Mouse (Mus musculus) urinary bladder, postnatal 4 days (tissue): Measurements from ENCODE around the gene Snx8.
"Not testable (repeated sequence)": the region's sequence is repeated elsewhere in the genome, so short reads cannot be mapped to it uniquely, and the experiment has no call there.

ENCODE experiments used
- DNase-seq, 2 experiments: peaks; one replicate each; pipeline ENCODE4 v3.0.0; 2021 to 2022; ENCODE audit warnings: low spot score in 2 of 2

Gene Snx8

DNA sequence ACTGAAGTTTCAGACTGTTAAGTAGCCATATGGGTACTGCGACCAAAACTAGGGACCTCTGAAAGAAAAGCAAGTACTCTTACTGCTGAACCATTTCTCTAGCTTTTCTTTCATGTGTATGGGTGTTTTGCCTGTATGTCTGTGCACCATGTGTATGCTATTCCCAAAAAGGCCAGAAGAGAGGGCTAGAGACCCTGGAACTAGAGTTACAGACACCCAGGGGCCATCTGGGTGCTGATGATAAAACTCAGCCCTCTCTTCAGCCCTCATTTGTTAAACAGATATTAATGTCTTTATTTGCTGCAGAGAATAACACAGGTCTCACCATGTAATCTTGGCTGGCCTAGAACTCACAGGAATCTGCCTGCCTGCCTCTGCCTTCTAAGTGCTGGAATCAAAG is 4.6 kb downstream of the Snx8 start:
- no peak for DNase-seq

DNA sequence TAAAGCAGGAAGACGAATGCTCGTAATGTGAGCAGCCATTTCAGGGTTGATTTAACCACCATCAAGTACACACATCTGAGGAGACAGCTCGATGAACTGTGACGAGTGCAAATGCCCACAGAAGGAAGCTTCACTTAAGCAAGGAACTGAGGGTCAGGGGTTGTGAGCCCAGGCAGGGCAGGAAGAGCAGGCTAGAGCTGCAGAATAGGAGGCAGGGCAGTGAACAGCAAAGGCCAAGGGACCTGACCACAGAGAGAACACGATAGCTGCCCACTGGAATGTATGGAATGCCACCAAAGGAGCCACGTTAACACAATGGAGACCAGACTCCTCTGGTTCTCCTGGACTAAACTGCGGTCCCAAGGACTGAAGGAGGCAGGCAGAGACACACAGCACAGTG is 5.5 kb downstream of the Snx8 start:
- DNase-seq: no peak

DNA sequence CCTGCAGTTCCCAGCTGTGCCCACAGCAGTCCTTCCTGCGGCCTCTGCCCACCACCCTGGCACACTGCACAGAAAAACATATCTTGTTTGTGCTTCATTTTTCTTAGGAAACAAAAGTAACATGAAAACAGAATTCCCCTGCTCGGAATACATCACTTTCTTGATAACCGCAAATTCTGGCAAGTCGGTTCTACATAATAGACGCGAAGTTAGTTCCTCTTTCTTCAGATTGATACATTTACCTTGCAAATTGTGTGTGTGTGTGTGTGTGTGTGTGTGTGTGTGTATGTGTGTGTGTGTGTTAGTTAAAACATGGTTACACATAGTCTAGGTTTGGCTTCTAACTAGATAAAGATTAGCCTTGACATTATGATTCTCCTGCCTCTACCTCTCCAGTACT is 6.4 kb downstream of the Snx8 start:
- no peak for DNase-seq

DNA sequence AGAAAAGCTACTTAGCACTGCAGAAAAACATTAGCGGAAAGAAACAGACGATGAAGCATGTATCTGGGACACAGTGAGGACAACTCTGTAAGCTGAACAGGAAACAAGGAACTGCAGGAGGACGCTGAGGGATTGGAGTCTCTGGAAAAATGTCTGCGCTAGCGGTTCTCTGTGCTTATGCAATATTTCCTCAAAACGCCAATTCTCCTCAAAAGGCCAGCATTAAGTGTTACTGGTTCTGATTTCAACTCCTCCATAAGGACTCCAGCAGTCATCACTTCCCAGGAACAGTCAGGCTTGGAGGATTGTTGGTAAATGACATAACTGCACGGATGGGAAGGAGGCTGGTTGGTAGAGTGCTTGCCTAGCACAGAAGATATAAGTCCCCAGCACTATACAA is 7.9 kb downstream of the Snx8 start:
- DNase-seq: no peak

DNA sequence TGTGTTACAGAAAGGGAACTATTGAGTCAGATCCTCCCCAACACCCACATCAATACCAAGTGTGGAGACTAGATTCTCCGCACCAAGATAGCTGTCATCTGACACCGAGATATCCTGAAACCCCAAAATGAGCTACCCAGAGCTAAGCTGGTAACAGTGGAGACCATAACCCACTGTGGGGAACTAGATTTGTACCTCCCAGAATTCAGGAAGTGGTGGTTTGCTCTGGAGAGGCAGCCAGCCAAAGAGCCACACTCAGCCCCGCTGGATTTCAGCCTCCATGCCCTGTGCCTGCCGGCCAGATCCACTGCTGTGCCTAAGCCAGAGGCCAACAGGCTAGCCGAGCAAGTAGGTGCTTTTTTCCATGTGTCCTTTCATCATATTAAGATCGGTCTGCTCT is 9.8 kb downstream of the Snx8 start:
- DNase-seq: no peak

DNA sequence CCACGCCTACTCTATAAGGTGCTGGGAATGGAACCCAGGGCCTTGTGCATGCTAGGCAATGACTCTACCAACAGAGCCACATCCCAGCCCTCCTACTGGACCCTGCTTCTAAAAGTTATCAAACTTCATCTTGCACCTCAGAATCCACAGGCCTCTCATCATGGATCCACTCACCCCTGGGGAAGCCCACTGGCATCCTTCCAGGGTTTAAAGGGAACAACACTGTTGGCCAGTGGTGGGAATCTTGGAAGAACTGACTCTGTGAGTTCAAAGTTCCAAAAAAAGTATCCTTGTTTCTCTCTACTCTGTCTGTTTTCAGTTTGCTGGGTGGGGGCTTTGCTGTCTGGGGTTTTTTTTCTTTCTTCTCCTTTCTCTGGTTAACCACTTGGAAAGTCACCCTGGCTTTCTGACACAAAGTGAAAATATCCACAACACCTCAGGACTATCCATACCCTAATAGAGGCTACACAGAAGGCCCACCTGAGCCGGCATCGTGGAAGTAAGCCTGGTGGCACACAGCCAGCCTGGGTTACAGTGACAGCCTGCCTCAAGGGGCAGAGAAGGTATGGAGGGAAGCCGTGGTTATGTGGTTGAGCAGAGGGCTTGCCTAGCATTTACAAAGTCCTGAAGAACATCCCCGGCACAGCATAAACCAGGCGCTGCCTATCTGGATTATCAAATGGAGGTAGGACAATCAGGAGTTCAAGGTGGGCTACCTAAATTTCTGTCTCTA is 10.8 kb downstream of the Snx8 start:
- no peak for DNase-seq

DNA sequence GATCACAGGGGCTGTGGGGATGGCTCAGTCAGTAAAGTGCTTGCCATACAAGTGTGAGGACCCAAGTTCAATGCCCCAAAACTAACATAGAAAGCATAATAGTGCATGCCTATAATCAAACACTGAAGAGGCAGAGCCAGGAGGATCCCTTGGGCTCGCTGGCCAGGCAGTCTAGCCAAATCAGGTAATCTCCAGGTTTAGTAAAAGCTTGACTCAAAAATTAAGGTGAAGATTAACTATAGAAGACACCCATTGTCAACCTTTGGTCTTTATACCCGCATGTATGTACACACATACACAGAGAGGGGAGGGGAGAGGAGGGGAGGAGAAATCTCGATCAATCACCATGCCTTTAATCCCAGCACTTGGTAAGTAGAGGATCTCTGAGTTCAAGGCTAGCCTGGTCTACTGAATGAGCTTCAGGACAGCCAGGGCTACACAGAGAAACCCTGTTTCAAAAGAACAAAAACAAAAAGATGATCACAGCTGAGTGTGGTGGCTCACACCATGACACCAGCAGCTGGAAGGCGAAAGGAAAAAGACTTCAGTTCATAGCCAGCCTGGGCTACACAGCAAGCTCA is 13.7 kb downstream of the Snx8 start:
- no peak for DNase-seq

DNA sequence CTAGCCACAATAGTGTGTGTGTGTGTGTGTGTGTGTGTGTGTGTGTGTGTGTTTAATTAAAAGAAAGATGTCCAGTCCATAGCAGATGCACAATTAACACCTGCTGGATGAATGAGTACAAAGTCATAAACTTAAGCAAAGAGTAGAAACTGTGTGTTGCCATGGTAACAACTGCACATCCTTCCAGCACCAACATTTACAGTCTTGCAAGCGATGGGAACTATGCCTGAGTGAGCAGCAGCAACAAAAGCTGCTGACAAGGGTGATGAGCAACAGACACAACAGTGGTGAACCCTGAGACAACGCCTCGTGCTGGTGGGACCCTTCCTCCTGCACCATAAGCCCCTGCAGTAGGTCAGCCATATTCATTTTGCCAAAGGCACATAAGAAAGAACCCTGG is 14.8 kb downstream of the Snx8 start:
- DNase-seq: no peak

DNA sequence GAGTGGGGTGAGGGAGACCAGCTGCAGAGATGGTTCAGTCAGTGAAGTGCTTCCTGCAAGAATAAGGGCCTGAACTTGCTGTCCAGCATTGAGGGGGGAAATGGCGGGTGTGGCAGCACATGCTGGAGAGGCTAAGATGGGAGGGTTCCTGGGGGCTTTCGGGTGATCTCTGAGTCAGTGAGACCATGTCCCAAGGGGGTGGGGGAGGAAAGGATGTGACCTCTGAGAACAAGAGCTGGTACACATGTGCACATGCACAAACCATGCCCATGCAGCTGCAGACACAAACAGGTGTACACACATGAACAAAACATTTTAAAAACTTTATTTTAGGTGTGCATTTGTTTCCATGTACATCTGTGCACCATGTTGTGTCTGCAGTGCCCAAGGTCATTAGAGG is 15.4 kb downstream of the Snx8 start:
- DNase-seq: no peak

DNA sequence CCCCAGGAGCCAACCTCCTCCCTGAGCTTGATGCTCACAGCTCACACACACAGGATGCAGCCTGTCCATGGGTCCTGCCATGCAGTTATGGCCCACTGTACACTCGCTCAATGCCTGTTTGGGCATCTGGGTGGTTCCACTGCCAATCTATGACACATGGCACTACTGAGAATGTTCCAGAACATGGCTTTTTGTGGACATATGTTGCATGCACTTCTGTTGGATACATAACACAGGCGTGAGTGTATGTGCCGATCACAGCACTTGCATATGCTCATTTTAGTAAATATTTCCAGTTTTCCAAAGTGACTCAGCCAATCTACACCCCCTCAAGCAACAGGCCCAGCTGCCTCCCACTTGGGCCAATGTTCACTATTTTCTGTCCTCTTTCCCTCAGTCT is 17.4 kb downstream of the Snx8 start:
- DNase-seq: no peak

DNA sequence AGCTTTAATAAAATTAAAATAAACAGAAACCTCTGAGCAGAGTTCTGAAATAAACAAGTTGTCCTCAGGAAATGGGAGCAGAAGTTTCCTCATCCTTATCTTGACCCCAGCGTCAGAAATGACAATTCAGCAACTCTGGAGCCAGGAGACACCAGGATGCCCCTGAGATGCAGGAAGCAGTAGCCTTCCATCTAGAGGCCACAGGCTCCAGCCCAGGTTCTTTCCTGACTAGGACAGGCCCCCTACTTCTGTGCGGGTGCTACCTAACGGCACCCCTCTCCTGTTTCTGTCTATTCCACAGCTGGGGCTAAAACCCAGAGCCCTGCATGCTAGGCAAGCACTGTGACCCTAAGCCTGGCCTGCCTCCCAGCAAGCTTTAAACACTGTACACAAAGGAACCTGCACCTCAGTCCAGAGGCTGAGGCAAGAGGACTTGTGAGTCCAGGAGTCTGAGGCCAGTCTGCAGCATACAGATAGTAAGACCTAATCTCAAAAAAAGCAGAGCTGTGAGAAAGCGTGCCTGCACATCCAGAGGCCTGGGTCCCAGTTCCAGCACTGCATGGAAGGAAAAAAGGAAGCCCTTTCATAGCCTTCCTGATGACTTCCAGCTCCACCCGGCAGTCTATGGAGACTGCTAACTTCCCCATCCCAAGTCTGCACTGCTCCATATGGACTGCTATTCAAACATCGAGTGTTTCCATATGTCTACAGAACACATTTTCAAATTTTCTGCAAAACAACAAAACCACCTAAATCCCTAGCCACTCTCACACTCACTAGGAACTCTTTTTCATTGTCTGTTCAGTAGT is 18.4 kb downstream of the Snx8 start:
- DNase-seq: no peak

DNA sequence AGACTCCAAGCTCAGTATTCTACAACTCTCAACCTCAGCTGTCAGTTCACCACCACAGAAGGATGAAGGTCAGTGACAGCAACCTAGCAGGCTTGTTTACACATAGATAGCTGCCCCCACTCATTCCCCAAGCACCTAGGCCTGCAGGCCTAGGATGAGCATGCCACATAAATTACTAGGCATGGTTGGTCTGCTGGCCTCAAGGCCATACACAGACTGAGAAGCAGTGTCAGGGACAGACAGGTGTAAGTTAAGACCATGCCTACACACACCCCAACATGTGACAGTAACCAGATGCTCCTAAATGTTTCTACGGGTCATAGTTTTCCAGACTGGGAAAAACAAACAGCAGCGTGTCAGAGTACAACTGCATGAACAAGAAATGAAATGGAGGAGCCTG is 19.6 kb downstream of the Snx8 start:
- DNase-seq: no peak

DNA sequence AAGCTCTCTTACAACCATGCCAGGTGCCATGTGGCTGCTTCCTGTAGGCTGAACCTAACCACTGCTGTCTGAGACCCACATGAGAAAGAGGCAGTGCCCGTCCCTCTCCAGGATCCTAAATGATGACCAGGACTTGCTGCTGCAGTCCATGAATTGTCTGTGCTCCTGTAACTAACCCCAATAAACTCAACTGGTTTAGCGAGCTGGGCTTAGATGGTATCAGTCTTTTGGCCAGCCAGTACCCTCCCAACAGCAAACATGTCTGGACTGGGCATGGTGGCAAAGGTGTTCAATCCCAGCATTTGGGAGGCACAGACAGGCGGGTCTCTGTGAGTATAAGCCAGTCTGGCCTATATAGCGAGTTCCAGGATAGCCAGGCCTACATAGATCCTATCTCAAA is 20.1 kb downstream of the Snx8 start:
- DNase-seq: no peak

DNA sequence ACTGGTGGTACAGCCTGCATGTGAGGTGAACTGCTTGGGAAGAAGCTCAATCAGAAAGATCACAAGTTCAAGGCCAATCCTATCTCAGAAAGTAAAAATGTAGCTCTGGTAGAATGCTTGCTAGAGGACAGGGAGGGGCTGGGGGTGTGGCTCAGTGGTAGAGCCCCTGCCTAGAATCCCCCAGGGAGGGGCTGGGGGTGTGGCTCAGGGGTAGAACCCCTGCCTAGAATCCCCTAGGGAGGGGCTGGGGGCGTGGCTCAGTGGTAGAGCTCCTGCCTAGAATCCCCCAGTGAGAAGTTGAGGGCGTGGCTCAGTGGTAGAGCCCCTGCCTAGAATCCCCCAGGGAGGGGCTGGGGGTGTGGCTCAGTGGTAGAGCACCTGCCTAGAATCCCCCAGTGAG is 20.9 kb downstream of the Snx8 start:
- not testable (repeated sequence) for DNase-seq

DNA sequence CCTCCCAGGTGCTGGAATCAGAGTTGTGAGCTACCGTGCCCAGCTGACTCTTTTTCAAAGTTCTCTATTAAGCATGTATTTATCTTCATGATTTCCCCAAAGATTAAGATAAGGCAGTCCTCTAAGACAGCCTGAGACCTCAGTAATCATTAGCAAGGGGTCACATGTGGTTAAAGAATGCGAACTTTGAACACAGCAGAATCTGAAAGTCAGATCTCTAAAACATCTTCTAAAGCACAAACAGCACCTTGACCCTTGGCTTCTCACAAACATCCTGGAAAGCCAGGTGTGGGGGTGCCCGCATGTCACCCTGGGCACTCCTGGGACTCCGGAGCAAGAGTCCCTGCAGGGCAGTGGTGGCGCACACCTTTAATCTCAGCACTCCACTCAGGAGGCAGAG is 24.6 kb downstream of the Snx8 start:
- DNase-seq: no peak

DNA sequence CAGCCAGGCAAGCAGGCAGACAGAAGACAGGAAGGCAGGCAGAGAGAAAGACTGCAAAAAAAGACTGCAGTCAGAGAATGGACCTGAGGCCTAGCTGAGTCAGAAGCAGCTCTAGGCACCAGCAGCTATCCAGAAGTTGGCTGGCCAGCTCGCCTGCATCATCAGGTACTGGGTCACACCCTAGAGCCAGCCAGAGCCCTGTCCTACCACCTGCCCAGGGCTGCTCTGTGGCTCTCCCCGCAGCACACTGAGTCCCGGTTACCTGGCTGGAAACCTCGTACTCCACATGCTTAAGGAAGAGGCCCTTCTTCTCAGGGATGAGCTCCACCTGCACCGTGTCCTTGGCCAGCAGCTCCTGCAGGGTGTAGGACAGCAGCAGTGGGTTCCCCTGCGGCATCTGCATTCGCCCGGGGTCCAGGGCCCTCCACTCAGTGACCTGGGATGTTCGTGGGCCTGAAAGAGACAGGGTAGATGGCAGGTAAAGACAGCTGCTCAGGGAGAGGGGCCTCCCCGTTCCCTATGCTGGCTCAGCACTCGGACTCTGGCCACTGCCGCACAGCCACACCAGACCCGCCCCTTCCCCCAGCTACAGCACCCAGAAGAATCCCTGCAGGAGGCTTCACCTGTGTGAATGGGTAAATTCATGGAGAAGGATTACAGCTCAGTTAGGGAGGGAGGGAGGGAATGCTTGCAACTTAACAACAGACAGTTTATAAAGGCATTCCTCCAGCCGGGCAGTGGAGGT is 29.0 kb downstream of the Snx8 start:
- no peak for DNase-seq

DNA sequence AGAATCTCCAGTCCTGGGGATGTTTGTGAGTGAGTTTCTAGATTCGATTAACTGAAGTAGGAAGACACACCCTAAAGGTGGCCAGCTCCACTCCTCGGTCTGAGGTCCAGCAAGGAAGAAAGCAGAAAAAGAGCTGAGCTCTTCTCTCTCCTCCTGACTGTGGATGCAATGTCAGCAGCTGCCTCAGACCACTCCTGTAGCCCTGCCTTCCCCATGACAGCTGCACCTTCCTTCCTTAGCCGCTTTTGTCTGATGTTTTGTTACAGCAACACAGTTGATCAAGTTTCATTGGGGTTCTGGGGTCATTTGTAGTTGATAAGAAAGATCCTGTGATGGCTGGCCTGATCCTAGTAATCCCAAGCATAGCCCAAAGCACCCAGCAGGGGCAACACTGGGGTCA is 31.6 kb downstream of the Snx8 start:
- no peak for DNase-seq

DNA sequence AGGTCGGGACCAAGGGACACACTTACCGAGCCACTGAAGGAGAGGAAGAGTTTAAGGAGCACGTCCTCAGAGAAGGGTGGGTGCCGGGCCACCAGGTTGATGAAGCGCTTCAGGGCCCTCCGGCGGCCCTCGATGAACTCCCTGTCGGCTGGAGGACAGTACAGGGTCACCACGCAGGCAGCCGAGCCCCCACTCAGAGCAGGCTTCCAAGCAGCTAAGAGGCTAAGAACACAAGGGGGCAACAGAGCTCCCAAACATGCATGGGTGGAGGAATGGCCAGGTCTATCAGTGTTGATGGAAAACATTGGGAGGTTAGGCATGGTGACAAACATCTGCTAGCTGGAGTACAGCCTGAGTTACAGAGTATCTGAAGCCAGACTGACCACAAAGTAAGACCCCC is 33.1 kb downstream of the Snx8 start:
- no peak for DNase-seq

DNA sequence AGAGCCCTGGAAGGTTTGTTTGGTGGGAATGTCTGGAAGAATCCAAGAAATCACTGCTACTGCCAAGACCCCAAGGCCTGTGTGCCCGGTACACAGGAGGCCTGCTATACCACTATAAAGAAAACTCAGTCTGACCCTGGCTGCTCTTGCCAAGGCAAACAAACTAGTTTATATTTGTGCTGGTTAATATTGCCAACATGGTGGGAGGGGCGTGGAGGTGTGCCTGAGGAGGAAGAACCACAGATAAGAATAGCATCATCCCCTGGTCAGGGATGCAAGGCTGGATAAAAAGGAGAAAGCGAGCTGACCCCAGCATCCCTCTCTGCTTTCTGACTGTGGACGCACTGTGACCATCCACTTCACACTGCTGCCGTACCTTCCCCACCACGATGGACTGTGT is 36.7 kb downstream of the Snx8 start:
- no peak for DNase-seq

DNA sequence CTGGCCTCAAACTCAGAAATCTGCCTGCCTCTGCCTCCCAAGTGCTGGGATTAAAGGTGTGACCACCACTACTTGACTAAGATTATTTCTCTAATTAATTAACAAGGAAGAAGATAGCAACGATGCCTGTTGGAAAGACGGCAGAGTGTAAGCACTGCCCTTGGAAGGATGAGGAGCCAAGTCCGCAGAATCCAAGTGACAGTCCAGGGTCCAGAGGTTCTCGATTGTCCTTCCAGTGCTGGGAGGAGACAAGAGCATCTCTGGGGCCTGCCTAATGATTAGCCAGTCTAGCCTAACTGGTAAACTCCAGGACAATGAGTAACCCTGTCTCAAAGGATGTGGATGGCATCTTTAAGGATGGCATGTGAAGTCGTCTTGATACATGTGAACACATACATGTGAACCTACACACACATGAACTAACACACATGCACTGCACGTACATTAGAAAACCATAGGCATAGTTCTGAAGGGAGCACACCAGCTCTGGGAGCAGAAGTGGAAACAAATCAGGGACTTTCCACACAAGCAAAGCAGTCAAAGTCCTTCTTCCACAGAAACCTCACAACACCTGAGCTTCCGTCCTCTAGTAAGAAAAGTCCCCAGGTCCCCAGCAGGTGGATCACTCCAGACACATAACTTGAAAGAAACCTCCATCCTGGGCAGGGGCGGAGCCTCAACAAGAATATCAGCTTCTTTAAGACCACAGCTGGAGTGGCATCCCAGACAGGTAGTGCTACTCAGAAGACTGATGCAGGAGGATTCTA is 38.1 kb downstream of the Snx8 start:
- DNase-seq: no peak

DNA sequence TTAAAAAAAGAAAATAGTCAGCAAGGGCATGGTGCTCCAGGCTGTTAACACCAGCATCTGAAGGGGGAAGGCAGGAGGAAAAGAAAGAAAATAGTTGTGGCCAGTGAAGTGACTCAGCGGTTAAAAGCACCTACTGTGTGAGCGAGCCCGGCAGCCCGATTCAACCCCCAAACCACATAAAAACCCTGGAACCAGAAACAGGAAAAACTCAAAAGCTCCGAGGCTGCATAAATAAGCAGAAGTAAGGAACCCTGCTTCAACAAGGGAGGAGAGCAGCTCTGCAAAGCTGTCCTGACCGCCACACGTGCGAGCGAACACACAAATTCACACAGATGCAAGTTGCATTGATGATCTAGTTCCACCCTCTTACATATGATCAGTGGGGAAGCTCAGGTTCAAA is 39.2 kb downstream of the Snx8 start:
- DNase-seq: no peak

DNA sequence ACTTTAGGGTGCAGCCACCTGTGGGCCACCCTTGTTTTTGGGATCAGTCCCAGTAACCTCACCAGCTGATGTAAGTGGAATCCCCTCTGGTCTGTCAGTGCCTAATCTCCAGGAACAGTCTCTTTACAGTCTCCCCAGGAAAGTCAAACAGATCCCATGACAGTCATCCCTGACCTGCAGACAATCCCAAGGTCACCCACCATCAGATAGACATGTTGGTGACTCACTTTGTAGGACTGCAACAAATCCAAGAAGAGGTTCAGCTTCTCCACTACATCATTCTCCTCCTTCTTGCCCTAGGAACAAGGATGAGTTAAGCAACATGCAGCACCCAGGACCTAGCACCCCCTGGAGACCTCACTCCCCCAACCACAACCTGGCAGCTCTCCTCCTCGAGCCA is 43.0 kb downstream of the Snx8 start:
- DNase-seq: no peak
